Comparison of ENCODE assay signal across 8 mouse cellular contexts in the genomic region with DNA sequence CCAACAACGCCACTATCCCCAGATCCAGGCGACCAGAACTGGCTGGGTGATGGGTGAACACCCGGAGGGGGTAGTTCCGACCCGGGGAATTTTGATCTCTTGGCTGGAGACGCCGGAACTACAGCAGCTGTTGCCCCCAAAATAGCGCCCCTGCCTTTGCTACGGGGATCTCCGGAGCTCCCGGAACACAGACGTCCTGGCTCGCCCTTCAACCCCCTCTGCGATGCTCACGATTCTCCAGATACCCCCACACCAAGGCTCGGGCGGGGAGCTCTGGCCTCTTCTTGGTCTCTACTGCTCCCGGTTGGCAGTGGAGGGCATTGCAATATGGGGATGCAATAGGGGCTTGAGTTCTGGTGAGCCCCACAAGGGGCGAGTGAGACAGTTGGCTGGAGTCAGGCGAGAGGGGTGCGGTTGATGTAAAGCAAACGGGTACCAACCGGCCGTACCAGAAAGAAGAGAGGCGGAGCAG. TPM values are rescaled to one million over a fixed set of nuclear protein-coding genes. Genes with fewer than 3 reads are reported as not detected.
DNase-seq lines count a peak whose midpoint lies in the region; ATAC-seq and TF ChIP-seq lines count a peak whose summit lies in the region.

No protein-coding gene starts in this region.

- peak overlapping the region; percentile 97 for H3K27ac ChIP-seq in bone marrow, adult 2 months (ENCODE audit: control insufficient read depth, insufficient read depth, low read depth, low read length, poor library complexity)
- peak overlapping the region; percentile 83 for H3K27ac ChIP-seq in hindbrain, embryonic 10.5 days
- H3K27ac ChIP-seq in limb, embryonic 13.5 days = no peak overlapping the region
- no peak overlapping the region for H3K27ac ChIP-seq in neural tube, embryonic 12.5 days

- H3K4me3 ChIP-seq in bone marrow, adult 2 months (replicated peaks; ENCODE audit: control insufficient read depth, low read depth, low read length) = peak overlapping the region; percentile 51
- H3K4me3 ChIP-seq in erythroblast, embryonic 14.5 days (replicated peaks) = peak overlapping the region; percentile 96
- peak overlapping the region; percentile 62 for H3K4me3 ChIP-seq in hindbrain, embryonic 10.5 days
- H3K4me3 ChIP-seq in limb, embryonic 13.5 days = peak overlapping the region; percentile 47
- peak overlapping the region; percentile 44 for H3K4me3 ChIP-seq in neural tube, embryonic 12.5 days

- no peak; the same call in 1 of the 2 replicates for ATAC-seq in limb, embryonic 13.5 days (ENCODE audit: low FRiP score, low read depth)
- no peak for ATAC-seq in neural tube, embryonic 12.5 days (ENCODE audit: low FRiP score, low read depth)

- WGBS in bone marrow, adult 2 months = 3% methylated on average over 25 of the region's 25 CpGs
- 3% methylated on average over 25 of the region's 25 CpGs for WGBS in hindbrain, embryonic 10.5 days
- 2% methylated on average over 25 of the region's 25 CpGs for WGBS in limb, embryonic 13.5 days
- 3% methylated on average over 25 of the region's 25 CpGs for WGBS in neural tube, embryonic 12.5 days

- peaks cover 43% of the 10 kb centered on the region for H3K27me3 ChIP-seq in erythroblast, embryonic 14.5 days (ENCODE audit: control insufficient read depth)
- peaks cover 65% of the 10 kb centered on the region for H3K27me3 ChIP-seq in hindbrain, embryonic 10.5 days (ENCODE audit: insufficient read depth, poor library complexity, severe bottlenecking)
- H3K27me3 ChIP-seq in limb, embryonic 13.5 days = peaks cover 76% of the 10 kb centered on the region
- peaks cover 52% of the 10 kb centered on the region for H3K27me3 ChIP-seq in neural tube, embryonic 12.5 days (replicated peaks)

- peak; percentile 44; the same call in 1 of the 2 replicates for TF ChIP-seq POLR2A in bone marrow, adult 2 months (IDR thresholded peaks at IDR 0.05; ENCODE audit: borderline replicate concordance, control insufficient read depth, low read depth, low read length)

- intact Hi-C loops in gastrocnemius, postnatal 36 days (cut with DNase I) = no loop called here

- peak; percentile 77 for DNase-seq in gastrocnemius, adult 18-20 months (ENCODE audit: low spot score)
- no peak for DNase-seq in gastrocnemius, postnatal 36 days
- DNase-seq in hindbrain, embryonic 10.5 days (ENCODE audit: low spot score) = peak; percentile 61
- peak; percentile 85 for DNase-seq in thymus, postnatal 4 days

- peak overlapping the region; percentile 75 for H3K4me2 ChIP-seq in limb, embryonic 13.5 days (replicated peaks)
- peak overlapping the region; percentile 95 for H3K4me2 ChIP-seq in neural tube, embryonic 12.5 days (replicated peaks)

- H3K4me1 ChIP-seq in bone marrow, adult 2 months (ENCODE audit: control insufficient read depth, insufficient read depth, low read length) = no peaks in the 10 kb centered on the region; the same call in 1 of the 2 replicates
- H3K4me1 ChIP-seq in erythroblast, embryonic 14.5 days (ENCODE audit: control insufficient read depth) = peaks cover 84% of the 10 kb centered on the region
- peaks cover 60% of the 10 kb centered on the region for H3K4me1 ChIP-seq in hindbrain, embryonic 10.5 days (replicated peaks)
- H3K4me1 ChIP-seq in limb, embryonic 13.5 days = peaks cover 24% of the 10 kb centered on the region
- H3K4me1 ChIP-seq in neural tube, embryonic 12.5 days = peaks cover 37% of the 10 kb centered on the region

- peak; percentile 33; the same call in 1 of the 2 replicates for TF ChIP-seq CTCF in bone marrow, adult 2 months (IDR thresholded peaks at IDR 0.05; ENCODE audit: control insufficient read depth, insufficient read depth, low read length)

- H3K9me3 ChIP-seq in erythroblast, embryonic 14.5 days (ENCODE audit: control insufficient read depth, low read length) = no peaks in the 10 kb centered on the region
- H3K9me3 ChIP-seq in hindbrain, embryonic 10.5 days = no peaks in the 10 kb centered on the region
- H3K9me3 ChIP-seq in limb, embryonic 13.5 days = no peaks in the 10 kb centered on the region
- no peaks in the 10 kb centered on the region for H3K9me3 ChIP-seq in neural tube, embryonic 12.5 days

- peak overlapping the region; percentile 15; the same call in 1 of the 2 replicates for H3K9ac ChIP-seq in limb, embryonic 13.5 days
- 0 out of 2 replicates have a peak overlapping the region, but pooled peaks have one; percentile 67 for H3K9ac ChIP-seq in neural tube, embryonic 12.5 days

- peaks cover 28% of the 10 kb centered on the region for H3K36me3 ChIP-seq in erythroblast, embryonic 14.5 days (ENCODE audit: control insufficient read depth)
- H3K36me3 ChIP-seq in hindbrain, embryonic 10.5 days = no peaks in the 10 kb centered on the region
- H3K36me3 ChIP-seq in limb, embryonic 13.5 days = no peaks in the 10 kb centered on the region
- H3K36me3 ChIP-seq in neural tube, embryonic 12.5 days = no peaks in the 10 kb centered on the region

RNA-seq across cellular contexts. Expression of a gene that starts 1.7 kb away (rescaled TPM):
- 10 to 100 TPM; 25.0 to 27.7 TPM for total RNA-seq in gastrocnemius, adult 18-20 months (2021)
- total RNA-seq in gastrocnemius, postnatal 36 days (2021) = 10 to 100 TPM; 25.2 to 41.2 TPM
- 115 and 217 TPM in 2 replicates for polyA plus RNA-seq in bone marrow, adult 2 months (2011; ENCODE audit: insufficient read depth, insufficient read length, low replicate concordance, missing spikeins)
- 29.5 and 30.9 TPM in 2 replicates for polyA plus RNA-seq in erythroblast, embryonic 14.5 days (2012)
- polyA plus RNA-seq in hindbrain, embryonic 10.5 days (2016; fragmentation: Nextera tagmentation; extraction: Ambion mirVana) = 5.9 and 7.1 TPM in 2 replicates
- 17.2 and 18.3 TPM in 2 replicates for polyA plus RNA-seq in limb, embryonic 13.5 days (2015; fragmentation: Nextera tagmentation; extraction: Ambion mirVana)
- polyA plus RNA-seq in neural tube, embryonic 12.5 days (2016; fragmentation: Nextera tagmentation; extraction: Ambion mirVana) = 20.6 and 23.5 TPM in 2 replicates

RNA-seq across cellular contexts. Expression of a gene that starts 5.4 kb away (rescaled TPM):
- total RNA-seq in gastrocnemius, adult 18-20 months (2021) = 10 to 100 TPM; 19.1 to 20.8 TPM
- total RNA-seq in gastrocnemius, postnatal 36 days (2021) = 10 to 100 TPM; 17.6 to 25.1 TPM
- 74.0 and 131 TPM in 2 replicates for polyA plus RNA-seq in bone marrow, adult 2 months (2011; ENCODE audit: insufficient read depth, insufficient read length, low replicate concordance, missing spikeins)
- 14.1 and 16.4 TPM in 2 replicates for polyA plus RNA-seq in erythroblast, embryonic 14.5 days (2012)
- 10.6 and 12.2 TPM in 2 replicates for polyA plus RNA-seq in hindbrain, embryonic 10.5 days (2016; fragmentation: Nextera tagmentation; extraction: Ambion mirVana)
- polyA plus RNA-seq in limb, embryonic 13.5 days (2015; fragmentation: Nextera tagmentation; extraction: Ambion mirVana) = 8.4 and 9.6 TPM in 2 replicates
- 11.4 and 11.6 TPM in 2 replicates for polyA plus RNA-seq in neural tube, embryonic 12.5 days (2016; fragmentation: Nextera tagmentation; extraction: Ambion mirVana)

RNA-seq across cellular contexts. Expression of a gene that starts 18.4 kb away (rescaled TPM):
- 10 to 100 TPM; 29.6 to 40.8 TPM for total RNA-seq in gastrocnemius, adult 18-20 months (2021)
- total RNA-seq in gastrocnemius, postnatal 36 days (2021) = 10 to 100 TPM; 27.7 to 39.8 TPM
- 304 and 461 TPM in 2 replicates for polyA plus RNA-seq in bone marrow, adult 2 months (2011; ENCODE audit: insufficient read depth, insufficient read length, low replicate concordance, missing spikeins)
- 73.3 and 89.6 TPM in 2 replicates for polyA plus RNA-seq in erythroblast, embryonic 14.5 days (2012)
- polyA plus RNA-seq in hindbrain, embryonic 10.5 days (2016; fragmentation: Nextera tagmentation; extraction: Ambion mirVana) = 175 and 186 TPM in 2 replicates
- 141 and 149 TPM in 2 replicates for polyA plus RNA-seq in limb, embryonic 13.5 days (2015; fragmentation: Nextera tagmentation; extraction: Ambion mirVana)
- 155 and 167 TPM in 2 replicates for polyA plus RNA-seq in neural tube, embryonic 12.5 days (2016; fragmentation: Nextera tagmentation; extraction: Ambion mirVana)

RNA-seq across cellular contexts. Expression of a gene that starts 25.2 kb away (rescaled TPM):
- total RNA-seq in gastrocnemius, adult 18-20 months (2021) = 1 to 10 TPM; 2.2 to 4.4 TPM
- total RNA-seq in gastrocnemius, postnatal 36 days (2021) = 1 to 10 TPM; 3.7 to 4.1 TPM
- polyA plus RNA-seq in bone marrow, adult 2 months (2011; ENCODE audit: insufficient read depth, insufficient read length, low replicate concordance, missing spikeins) = 9.0 and 15.5 TPM in 2 replicates
- polyA plus RNA-seq in erythroblast, embryonic 14.5 days (2012) = 0.51 and 0.54 TPM in 2 replicates
- polyA plus RNA-seq in hindbrain, embryonic 10.5 days (2016; fragmentation: Nextera tagmentation; extraction: Ambion mirVana) = 53.9 and 57.2 TPM in 2 replicates
- 104 and 107 TPM in 2 replicates for polyA plus RNA-seq in limb, embryonic 13.5 days (2015; fragmentation: Nextera tagmentation; extraction: Ambion mirVana)
- 31.7 and 36.2 TPM in 2 replicates for polyA plus RNA-seq in neural tube, embryonic 12.5 days (2016; fragmentation: Nextera tagmentation; extraction: Ambion mirVana)

RNA-seq across cellular contexts. Expression of a gene that starts 44.4 kb away (rescaled TPM):
- 1 to 10 TPM; 2.0 to 2.2 TPM for total RNA-seq in gastrocnemius, adult 18-20 months (2021)
- 1 to 10 TPM; 2.4 to 2.5 TPM for total RNA-seq in gastrocnemius, postnatal 36 days (2021)
- 10.9 and 14.4 TPM in 2 replicates for polyA plus RNA-seq in bone marrow, adult 2 months (2011; ENCODE audit: insufficient read depth, insufficient read length, low replicate concordance, missing spikeins)
- 0.05 and 0.06 TPM in 2 replicates for polyA plus RNA-seq in erythroblast, embryonic 14.5 days (2012)
- polyA plus RNA-seq in hindbrain, embryonic 10.5 days (2016; fragmentation: Nextera tagmentation; extraction: Ambion mirVana) = 14.2 and 17.2 TPM in 2 replicates
- polyA plus RNA-seq in limb, embryonic 13.5 days (2015; fragmentation: Nextera tagmentation; extraction: Ambion mirVana) = 17.2 and 17.9 TPM in 2 replicates
- polyA plus RNA-seq in neural tube, embryonic 12.5 days (2016; fragmentation: Nextera tagmentation; extraction: Ambion mirVana) = 24.4 and 25.1 TPM in 2 replicates

Comparison
In these comparisons a context has a peak if more than half of its experiments do, and no peak if none do; other contexts are left out.
1. DNase-seq: peak in gastrocnemius, adult 18-20 months (single experiment), hindbrain, embryonic 10.5 days (single experiment) and thymus, postnatal 4 days (single experiment); none in gastrocnemius, postnatal 36 days (0 of 2).
2. H3K27ac ChIP-seq: peak in bone marrow, adult 2 months (single experiment) and hindbrain, embryonic 10.5 days (single experiment); none in limb, embryonic 13.5 days (single experiment) and neural tube, embryonic 12.5 days (single experiment).
3. H3K4me3 ChIP-seq: peak in every context shown above with its lines; median percentile 96 in erythroblast, embryonic 14.5 days; 62 in hindbrain, embryonic 10.5 days; 51 in bone marrow, adult 2 months; 47 in limb, embryonic 13.5 days; 44 in neural tube, embryonic 12.5 days.